9 mouse cellular contexts compared by ENCODE assay signal in genomic region chr2:181133837-181134590, GRCm38 (mm10). TPM values are rescaled to one million over a fixed set of nuclear protein-coding genes. Genes with fewer than 3 reads are reported as not detected.
A peak's percentile ranks its signal among the peaks of the same experiment; 100 is the strongest.
DNase-seq lines count a peak whose midpoint lies in the region; ATAC-seq and TF ChIP-seq lines count a peak whose summit lies in the region.
"Had no signal": no experiment of that assay in that cellular context is flagged by ENCODE, and none has a peak within 500 bp of the region (broad histone marks: within the 10 kb centered on the region; RNA-seq: fewer than 3 reads in every experiment).

No protein-coding gene starts in this region.

- H3K27ac ChIP-seq in intestine, embryonic 16.5 days (ENCODE audit: low read length), result no peak overlapping the region
- H3K27ac ChIP-seq in stomach, embryonic 15.5 days, result no peak overlapping the region
- no peak overlapping the region for H3K27ac ChIP-seq in thymus, adult 2 months (ENCODE audit: control insufficient read depth, insufficient read depth, low read length)
- H3K27ac ChIP-seq: macrophage had no signal

- H3K4me3 ChIP-seq in intestine, embryonic 16.5 days (ENCODE audit: low read length), result peak overlapping the region; percentile 50
- peak overlapping the region; percentile 46 for H3K4me3 ChIP-seq in stomach, embryonic 15.5 days (replicated peaks)
- H3K4me3 ChIP-seq in thymus, adult 2 months (ENCODE audit: control insufficient read depth, insufficient read depth, low read length), result no peak overlapping the region

- ATAC-seq in intestine, embryonic 16.5 days, result no peak
- ATAC-seq in stomach, embryonic 15.5 days (ENCODE audit: insufficient read depth, low FRiP score, low read depth), result no peak

- no peaks in the 10 kb centered on the region for H3K36me3 ChIP-seq in intestine, embryonic 16.5 days (ENCODE audit: control insufficient read depth, insufficient read depth, low read length)
- no peaks in the 10 kb centered on the region for H3K36me3 ChIP-seq in stomach, embryonic 15.5 days
- H3K36me3 ChIP-seq in thymus, adult 2 months (ENCODE audit: control insufficient read depth, insufficient read depth, low read length), result no peaks in the 10 kb centered on the region

- H3K9ac ChIP-seq in intestine, embryonic 16.5 days (ENCODE audit: low read depth, low read length), result peak overlapping the region; percentile 37
- H3K9ac ChIP-seq in stomach, embryonic 15.5 days, result no peak overlapping the region

- peak overlapping the region; percentile 73 for H3K4me2 ChIP-seq in intestine, embryonic 16.5 days (ENCODE audit: low read depth, low read length)
- H3K4me2 ChIP-seq in stomach, embryonic 15.5 days, result peak overlapping the region; percentile 81

- no peak for TF ChIP-seq CTCF in thymus, adult 2 months (IDR thresholded peaks at IDR 0.05; ENCODE audit: borderline replicate concordance, control insufficient read depth, extremely low read depth, insufficient read depth, low read length, poor library complexity)

- TF ChIP-seq POLR2A in thymus, adult 2 months (IDR thresholded peaks at IDR 0.05; ENCODE audit: control insufficient read depth, extremely low read depth, insufficient read depth, low read length, poor library complexity), result no peak

- peak; percentile 42 for DNase-seq in embryo, embryonic 11 days
- no peak for DNase-seq in embryo, embryonic 9.5 days (ENCODE audit: extremely low spot score)
- peak; percentile 55 for DNase-seq in right cerebral cortex, postnatal 14 days
- no peak for DNase-seq in right cerebral cortex, postnatal 25 days
- DNase-seq in thymus, adult 2 months, result no peak
- DNase-seq in T-cell, adult 2 months (ENCODE audit: low spot score), result no peak

- H3K27me3 ChIP-seq in intestine, embryonic 16.5 days (replicated peaks; ENCODE audit: control insufficient read depth, insufficient read depth, low read length), result peaks cover 49% of the 10 kb centered on the region
- H3K27me3 ChIP-seq in stomach, embryonic 15.5 days (replicated peaks), result peaks cover 58% of the 10 kb centered on the region
- no peaks in the 10 kb centered on the region; the same call in 1 of the 2 replicates for H3K27me3 ChIP-seq in thymus, adult 2 months (ENCODE audit: control insufficient read depth, insufficient read depth, low read length)

- 9% methylated on average over 20 of the region's 22 CpGs for WGBS in intestine, embryonic 16.5 days
- WGBS in stomach, embryonic 15.5 days, result 10% methylated on average over 22 of the region's 22 CpGs
- 14% methylated on average over 22 of the region's 22 CpGs for WGBS in thymus, adult 2 months

- H3K9me3 ChIP-seq in intestine, embryonic 16.5 days (ENCODE audit: control insufficient read depth, low read length), result no peaks in the 10 kb centered on the region
- no peaks in the 10 kb centered on the region for H3K9me3 ChIP-seq in stomach, embryonic 15.5 days

- H3K4me1 ChIP-seq in intestine, embryonic 16.5 days (ENCODE audit: control insufficient read depth, insufficient read depth, low read length), result peaks cover 9% of the 10 kb centered on the region; the same call in 1 of the 2 replicates
- H3K4me1 ChIP-seq in stomach, embryonic 15.5 days, result 0 out of 2 replicates have a peak, but pooled peaks cover 5% of the 10 kb centered on the region
- H3K4me1 ChIP-seq in thymus, adult 2 months (replicated peaks; ENCODE audit: control insufficient read depth, insufficient read depth, low read length), result no peaks in the 10 kb centered on the region

RNA-seq across cellular contexts. Expression of gene Kcnq2, which starts 1.1 kb away (rescaled TPM):
- 0.75 and 1.0 TPM in 2 replicates for polyA plus RNA-seq in intestine, embryonic 16.5 days (2015; fragmentation: Nextera tagmentation; extraction: Ambion mirVana)
- 1.5 TPM in 2 replicates for polyA plus RNA-seq in stomach, embryonic 15.5 days (2015; fragmentation: Nextera tagmentation; extraction: Ambion mirVana)
- polyA plus RNA-seq in thymus, adult 2 months (2012; rRNA removed), result 0.24 and 0.32 TPM in 2 replicates
- polyA plus RNA-seq: macrophage had no signal

RNA-seq across cellular contexts. Expression of gene Eef1a2, which starts 22.8 kb away (rescaled TPM):
- polyA plus RNA-seq in intestine, embryonic 16.5 days (2015; fragmentation: Nextera tagmentation; extraction: Ambion mirVana), result 0.06 TPM in 2 replicates
- 0.18 and 0.36 TPM in 2 replicates for polyA plus RNA-seq in stomach, embryonic 15.5 days (2015; fragmentation: Nextera tagmentation; extraction: Ambion mirVana)
- polyA plus RNA-seq in thymus, adult 2 months (2012; rRNA removed), result 2.7 and 42.5 TPM in 2 replicates

RNA-seq across cellular contexts. Expression of gene Ppdpf, which starts 53.0 kb away (rescaled TPM):
- 275 and 287 TPM in 2 replicates for polyA plus RNA-seq in intestine, embryonic 16.5 days (2015; fragmentation: Nextera tagmentation; extraction: Ambion mirVana)
- polyA plus RNA-seq in stomach, embryonic 15.5 days (2015; fragmentation: Nextera tagmentation; extraction: Ambion mirVana), result 249 and 269 TPM in 2 replicates
- 191 and 219 TPM in 2 replicates for polyA plus RNA-seq in thymus, adult 2 months (2012; rRNA removed)

Comparison
In these comparisons a context has a peak if more than half of its experiments do, and no peak if none do; other contexts are left out.
1. DNase-seq: peak in embryo, embryonic 11 days (single experiment) and right cerebral cortex, postnatal 14 days (single experiment); none in embryo, embryonic 9.5 days (single experiment), right cerebral cortex, postnatal 25 days (single experiment), thymus, adult 2 months (single experiment) and T-cell, adult 2 months (single experiment).